Mouse (Mus musculus) heart, postnatal 14 days (tissue): ENCODE data around the gene Zfp422. TPM values are rescaled to one million over a fixed set of nuclear protein-coding genes. Genes with fewer than 3 reads are reported as not detected.

Experiments
- DNase-seq, 2 experiments: peaks; one replicate each; pipeline ENCODE4 v3.0.0; 2021 to 2022
- intact Hi-C: fragments of 180-260 bp; cut with DNase I; formaldehyde crosslinking; loops from one replicate; pipeline ENCODE4 v1.15.1; 2025
- long read RNA-seq, 2 experiments: library from polyadenylated mRNA; stranded (forward); transcript quantifications; one replicate each; pipeline ENCODE4 v2.0.0; 2021
- total RNA-seq, 2 experiments: library from RNA; stranded (reverse); gene quantifications; 2 replicates each; pipeline ENCODE4 v1.2.3; 2021

Zfp422 gene
- total RNA-seq = 10 to 100 TPM; 28.9 to 29.5 TPM
- long read RNA-seq, experiment 1, transcript Zfp422-201 (2 exons, 2,375 nt) = minor isoform, 20 of 88 reads
- long read RNA-seq, experiment 1, transcript Zfp422-202 (2 exons, 3,187 nt) = major isoform, 57 of 88 reads
- long read RNA-seq, experiment 1, partial matches to known transcripts = 0 of 88 reads
- long read RNA-seq, experiment 1, other reads (novel, unspliced or antisense) = 11 of 88 reads
- long read RNA-seq, experiment 2, transcript Zfp422-202 (2 exons, 3,187 nt) = major isoform, 45 of 54 reads
- long read RNA-seq, experiment 2, transcript Zfp422-201 (2 exons, 2,375 nt) = minor isoform, 5 of 54 reads
- long read RNA-seq, experiment 2, partial matches to known transcripts = 0 of 54 reads
- long read RNA-seq, experiment 2, other reads (novel, unspliced or antisense) = 4 of 54 reads

- intact Hi-C loops = no loop called here
- peak; percentile 77 to 79 for DNase-seq
Observed at GRCm38 (mm10) chr6:116628539-116629171, at the start of gene Zfp422. Gene Zfp422 (minus strand): TSS chr6:116628999.

- no peak for DNase-seq
- intact Hi-C loops = no loop called here
Observed at GRCm38 (mm10) chr6:116677321-116677720, 48.5 kb upstream of the Zfp422 start.

GRCm38 (mm10) chr6:116676355-116676913 is 47.6 kb upstream of the Zfp422 start:
- peak in 1 of 2 experiments; percentile 50 for DNase-seq

GRCm38 (mm10) chr6:116674283-116674886 is 45.6 kb upstream of the Zfp422 start:
- no peak for DNase-seq

More at GRCm38 (mm10) chr6:116676355-116676913, 47.6 kb upstream of the Zfp422 start:
- intact Hi-C loops = no loop called here

GRCm38 (mm10) chr6:116673471-116674282 is 44.9 kb upstream of the Zfp422 start, which contains the start of gene Rassf4:
Gene Rassf4 (minus strand): TSS chr6:116673952.
- intact Hi-C loops = no loop called here

More at GRCm38 (mm10) chr6:116674283-116674886, 45.6 kb upstream of the Zfp422 start:
- intact Hi-C loops = no loop called here

GRCm38 (mm10) chr6:116672349-116672748 is 43.5 kb upstream of the Zfp422 start:
- DNase-seq = no peak
- intact Hi-C loops = no loop called here

More at GRCm38 (mm10) chr6:116673471-116674282, 44.9 kb upstream of the Zfp422 start, which contains the start of gene Rassf4:
- peak; percentile 75 to 82 for DNase-seq

- intact Hi-C loops = no loop called here
- no peak for DNase-seq
Observed at GRCm38 (mm10) chr6:116671768-116672167, 43.0 kb upstream of the Zfp422 start.

GRCm38 (mm10) chr6:116671031-116671430 is 42.2 kb upstream of the Zfp422 start:
- peak; percentile 37 to 59 for DNase-seq
- intact Hi-C loops = no loop called here

GRCm38 (mm10) chr6:116670144-116670543 is 41.3 kb upstream of the Zfp422 start:
- peak in 1 of 2 experiments; percentile 35 for DNase-seq
- intact Hi-C loops = no loop called here

- intact Hi-C loops = loop anchor here (5.0 kb wide), 1 partner anchor 93 kb away; no protein-coding TSS in a partner anchor
- no peak for DNase-seq
Observed at GRCm38 (mm10) chr6:116668682-116669470, 40.1 kb upstream of the Zfp422 start.

- intact Hi-C loops = loop anchor here (5.0 kb wide), 1 partner anchor 95 kb away; no protein-coding TSS in a partner anchor
- DNase-seq = no peak
Observed at GRCm38 (mm10) chr6:116667382-116667781, 38.6 kb upstream of the Zfp422 start.

- intact Hi-C loops = loop anchor here (5.0 kb wide), 1 partner anchor 95 kb away; no protein-coding TSS in a partner anchor
- DNase-seq = no peak
Observed at GRCm38 (mm10) chr6:116666892-116667291, 38.1 kb upstream of the Zfp422 start.

GRCm38 (mm10) chr6:116666085-116666750 is 37.4 kb upstream of the Zfp422 start:
- intact Hi-C loops = loop anchor here (5.0 kb wide), 1 partner anchor 96 kb away; no protein-coding TSS in a partner anchor
- DNase-seq = no peak

- DNase-seq = no peak
- intact Hi-C loops = loop anchor here (5.0 kb wide), 1 partner anchor 97 kb away; no protein-coding TSS in a partner anchor
Observed at GRCm38 (mm10) chr6:116664830-116665229, 36.0 kb upstream of the Zfp422 start.

GRCm38 (mm10) chr6:116664031-116664430 is 35.2 kb upstream of the Zfp422 start:
- DNase-seq = no peak
- intact Hi-C loops = no loop called here

GRCm38 (mm10) chr6:116663364-116663763 is 34.6 kb upstream of the Zfp422 start:
- no peak for DNase-seq
- intact Hi-C loops = no loop called here

- peak; percentile 63 to 77 for DNase-seq
Observed at GRCm38 (mm10) chr6:116653684-116654454, 25.1 kb upstream of the Zfp422 start.

More at GRCm38 (mm10) chr6:116653684-116654454, 25.1 kb upstream of the Zfp422 start:
- intact Hi-C loops = loop anchor here (1.0 to 5.0 kb wide), 3 partner anchors 37 to 1173 kb away; no protein-coding TSS in a partner anchor
